Mouse (Mus musculus) MEL (cell line): Measurements from ENCODE around the gene Arpp21.

ENCODE experiments used
- BHLHE40 ChIP-seq: IDR thresholded peaks from 2 replicates; pipeline ENCODE4 v1.6.1; 2012; ENCODE audit warnings: low read depth, mild to moderate bottlenecking, inconsistent platforms, low read length, improper control_type of control experiment, borderline replicate concordance
- CTCF ChIP-seq, 3 experiments: IDR thresholded peaks in 2 of 3; conservative IDR thresholded peaks in 1 of 3; 2 replicates each; pipeline ENCODE4 v1.5.1; 2011 to 2012; ENCODE audit warnings: low read length in 3 of 3, low read depth in 2 of 3, mild to moderate bottlenecking in 2 of 3, improper control_type of control experiment in 1 of 3, inconsistent platforms in 1 of 3, mixed read lengths in 1 of 3, moderate library complexity in 1 of 3; ENCODE audit not compliant: control insufficient read depth in 1 of 3, insufficient read depth in 1 of 3, poor library complexity in 1 of 3, severe bottlenecking in 1 of 3
- EP300 ChIP-seq, 2 experiments: IDR thresholded peaks; 2 replicates each; pipeline ENCODE4 v1.6.1; 2011; ENCODE audit warnings: improper control_type of control experiment in 2 of 2, low read length in 2 of 2, low read depth in 1 of 2, mild to moderate bottlenecking in 1 of 2
- MAFK ChIP-seq: IDR thresholded peaks from 2 replicates; pipeline ENCODE4 v1.6.1; 2011; ENCODE audit warnings: low read depth, mild to moderate bottlenecking, low read length, improper control_type of control experiment, borderline replicate concordance
- NRF1 ChIP-seq: IDR thresholded peaks from 2 replicates; pipeline ENCODE4 v1.6.1; 2014; ENCODE audit warnings: low read depth, mild to moderate bottlenecking, inconsistent platforms, low read length, improper control_type of control experiment, moderate library complexity; ENCODE audit not compliant: poor library complexity, insufficient read depth, severe bottlenecking
- POLR2A ChIP-seq, 2 experiments: IDR thresholded peaks; 2 replicates each; pipeline ENCODE4 v1.6.1; 2011 to 2012; ENCODE audit warnings: low read length in 2 of 2, mild to moderate bottlenecking in 2 of 2, control low read depth in 1 of 2, improper control_type of control experiment in 1 of 2, low read depth in 1 of 2, moderate library complexity in 1 of 2; ENCODE audit not compliant: control insufficient read depth in 1 of 2, insufficient read depth in 1 of 2, poor library complexity in 1 of 2
- POLR2AphosphoS2 ChIP-seq: IDR thresholded peaks from 2 replicates; pipeline ENCODE4 v1.6.1; 2011; ENCODE audit warnings: low read length, improper control_type of control experiment
- SMC3 ChIP-seq: IDR thresholded peaks from 2 replicates; pipeline ENCODE4 v1.6.1; 2011; ENCODE audit warnings: low read depth, low read length, improper control_type of control experiment
- TAL1 ChIP-seq: IDR thresholded peaks from 2 replicates; pipeline ENCODE4 v1.6.1; 2012; ENCODE audit warnings: mild to moderate bottlenecking, inconsistent platforms, low read length, moderate library complexity, mixed read lengths
- TCF12 ChIP-seq: IDR thresholded peaks from 2 replicates; pipeline ENCODE4 v1.6.1; 2014; ENCODE audit warnings: low read depth, mild to moderate bottlenecking, inconsistent platforms, low read length, improper control_type of control experiment, moderate library complexity
- ZC3H11A ChIP-seq: IDR thresholded peaks from 2 replicates; pipeline ENCODE4 v1.6.1; 2012; ENCODE audit warnings: low read depth, mild to moderate bottlenecking, inconsistent platforms, low read length, improper control_type of control experiment

- no peak for TF ChIP-seq CTCF (IDR thresholded peaks at IDR 0.05 in 2 of 3, conservative IDR thresholded peaks at IDR 0.05 in 1 of 3; ENCODE audit: control insufficient read depth in 1 of 3, insufficient read depth in 1 of 3, low read depth in 2 of 3, low read length in 3 of 3, poor library complexity in 1 of 3, severe bottlenecking in 1 of 3)
- no peak for TF ChIP-seq NRF1
- no peak for TF ChIP-seq EP300 (IDR thresholded peaks at IDR 0.05; ENCODE audit: low read depth in 1 of 2, low read length in 2 of 2)
- no peak for TF ChIP-seq TCF12
- no peak for TF ChIP-seq MAFK
- TF ChIP-seq TAL1 = no peak
- TF ChIP-seq POLR2AphosphoS2 = no peak
- no peak for TF ChIP-seq SMC3
- no peak for TF ChIP-seq POLR2A (IDR thresholded peaks at IDR 0.05; ENCODE audit: control insufficient read depth in 1 of 2, insufficient read depth in 1 of 2, low read depth in 1 of 2, low read length in 2 of 2, poor library complexity in 1 of 2)
- no peak for TF ChIP-seq ZC3H11A
- TF ChIP-seq BHLHE40 = no peak
Measured at GRCm38 (mm10) chr9:112118411-112119105, 117.2 kb downstream of the Arpp21 start.
